Mouse (Mus musculus) heart, postnatal 0 days (tissue): ENCODE data around the gene P4hb.

Source experiments
- CTCF ChIP-seq: IDR thresholded peaks from 2 replicates; pipeline ENCODE4 v1.5.1; 2016; ENCODE audit warnings: antibody characterized with exemption, control low read depth, low read depth
- EP300 ChIP-seq: IDR thresholded peaks from 2 replicates; pipeline ENCODE4 v1.6.1; 2016; ENCODE audit warnings: antibody characterized with exemption, low read depth

- TF ChIP-seq CTCF (no peak), EP300 (no peak)
Measured at GRCm38 (mm10) chr11:120615167-120615566, 42.1 kb upstream of the P4hb start.
